Mouse (Mus musculus) gastrocnemius, postnatal 10 days (tissue): ENCODE data around the gene Alg9. TPM values are rescaled to one million over a fixed set of nuclear protein-coding genes. Genes with fewer than 3 reads are reported as not detected.

Experiments
- DNase-seq: peaks from one replicate; pipeline ENCODE4 v3.0.0; 2021; ENCODE audit warnings: mixed read lengths
- total RNA-seq, 2 experiments: library from RNA; stranded (reverse); gene quantifications; 2 replicates each; pipeline ENCODE4 v1.2.3; 2021

Gene Alg9
- total RNA-seq, 2 experiments from 2014 or later: 8.2 to 13.4 TPM

DNA sequence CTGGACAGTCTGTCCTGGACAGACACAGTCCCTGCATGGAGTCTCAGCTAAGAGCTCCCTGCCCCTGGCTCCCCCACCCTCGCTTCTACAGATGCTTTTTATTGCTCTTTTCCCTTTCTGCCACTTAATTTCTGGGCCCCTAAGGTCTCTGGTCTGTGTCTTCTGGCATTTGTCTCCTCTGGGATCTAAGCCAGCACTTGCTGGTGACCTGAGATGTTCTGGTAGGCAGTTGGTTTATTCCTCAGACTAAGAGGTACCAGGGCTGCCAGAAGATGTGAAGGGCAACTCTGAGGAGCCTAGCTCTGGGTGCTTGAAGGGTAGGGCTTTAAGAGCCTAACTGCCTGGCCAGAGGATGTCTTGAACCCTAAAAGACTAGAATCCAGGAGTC, 110.8 kb downstream of the Alg9 start:
- DNase-seq: no peak

DNA sequence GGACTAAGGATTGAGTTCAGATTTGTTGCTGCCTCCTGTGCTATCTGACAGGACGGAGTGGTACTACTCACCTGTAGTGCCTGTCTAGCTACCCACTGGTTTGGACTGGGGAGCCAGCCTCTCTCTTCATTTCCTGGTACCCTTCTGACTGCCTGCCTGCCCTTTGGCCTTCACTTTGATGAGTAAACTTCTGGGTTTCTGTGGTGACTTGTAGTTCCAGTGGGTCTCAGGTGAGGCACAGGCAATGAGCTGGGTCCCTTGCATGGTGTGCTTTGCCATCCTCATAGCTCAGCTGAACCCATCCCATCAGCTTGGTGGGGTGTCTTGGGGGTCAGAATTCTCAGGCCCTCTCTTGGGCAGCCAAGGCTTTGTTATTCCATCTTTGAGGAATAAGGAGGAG, 112.1 kb downstream of the Alg9 start:
- no peak for DNase-seq

GRCm38 (mm10) chr9:50887351-50887750, 112.5 kb downstream of the Alg9 start:
- DNase-seq: no peak

DNA sequence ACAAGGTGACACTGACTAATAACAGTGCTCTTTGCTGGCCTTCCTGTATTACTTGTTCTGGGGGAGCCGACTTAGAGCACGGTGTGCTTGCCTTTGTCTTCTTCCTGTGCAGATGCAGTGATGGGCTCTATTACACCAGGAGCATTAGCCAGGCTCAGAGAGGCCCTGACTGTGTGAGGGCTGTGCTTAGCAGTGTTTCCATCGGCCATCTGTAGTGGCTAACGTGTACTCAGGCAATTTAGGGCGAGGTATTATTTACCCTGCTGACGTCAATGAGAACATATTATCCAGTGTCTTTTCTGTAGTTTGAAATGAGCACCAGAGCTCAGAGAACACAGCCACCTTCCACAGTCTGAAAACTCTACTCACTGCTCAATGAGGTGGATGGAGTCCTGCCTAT, 114.4 kb downstream of the Alg9 start:
- DNase-seq: no peak

DNA sequence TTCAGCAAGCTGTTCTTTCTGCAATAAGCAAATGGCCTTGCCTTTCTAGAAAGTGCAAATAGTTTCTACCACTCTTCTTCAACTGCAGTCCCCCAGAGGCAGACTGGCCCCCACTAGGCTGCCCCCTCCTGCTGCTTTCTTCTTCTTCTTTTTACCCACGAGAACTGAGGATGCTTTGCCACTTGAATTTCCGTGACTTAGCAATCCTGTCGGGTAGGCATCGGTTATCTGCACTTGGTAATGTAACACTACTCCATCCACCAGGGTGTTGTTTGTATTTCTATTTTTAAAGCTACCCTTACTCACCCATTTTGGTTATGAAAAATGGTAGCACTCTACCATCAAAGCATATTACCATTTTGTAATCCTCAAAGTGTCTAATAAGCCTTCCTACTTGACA, 115.1 kb downstream of the Alg9 start:
- DNase-seq: no peak

- no peak for DNase-seq
Observed at GRCm38 (mm10) chr9:50890494-50891090, 115.8 kb downstream of the Alg9 start.

Other genes with a start within 250 kb of the Alg9 start
- 10 to 100 TPM; 19.0 to 19.3 TPM for gene Pts, start 246.3 kb upstream of the Alg9 start, total RNA-seq
- 1 to 10 TPM in 1 of 2 experiments, under 1 TPM in 1; 0.90 to 1.2 TPM for gene Il18, start 220.2 kb upstream of the Alg9 start, total RNA-seq
- under 1 TPM; 0.14 to 0.27 TPM for gene Bco2, start 219.8 kb upstream of the Alg9 start, total RNA-seq
- gene Tex12, start 213.7 kb upstream of the Alg9 start, total RNA-seq: not detected
- gene Sdhd, start 171.2 kb upstream of the Alg9 start, total RNA-seq: 100 to 1,000 TPM; 321 to 381 TPM
- gene Timm8b, start 171.1 kb upstream of the Alg9 start, total RNA-seq: 100 to 1,000 TPM; 140 to 148 TPM
- under 1 TPM; 0.27 to 0.42 TPM for gene Pih1d2, start 157.7 kb upstream of the Alg9 start, total RNA-seq
- gene Nkapd1, start 157.6 kb upstream of the Alg9 start, total RNA-seq: 10 to 100 TPM; 12.2 to 16.0 TPM
- 100 to 1,000 TPM; 196 to 235 TPM for gene Dlat, start 115.2 kb upstream of the Alg9 start, total RNA-seq
- 1 to 10 TPM; 6.2 to 9.3 TPM for gene Dixdc1, start 35.5 kb upstream of the Alg9 start, total RNA-seq
- gene 2310030G06Rik, start 28.5 kb upstream of the Alg9 start, total RNA-seq: 1 to 10 TPM; 1.8 to 2.2 TPM
- gene Cryab, start 23.7 kb upstream of the Alg9 start, total RNA-seq: 100 to 1,000 TPM; 667 to 687 TPM
- 100 to 1,000 TPM; 120 to 128 TPM for gene Hspb2, start 22.7 kb upstream of the Alg9 start, total RNA-seq
- 1 to 10 TPM; 4.0 to 4.9 TPM for gene Fdxacb1, start 6.8 kb upstream of the Alg9 start, total RNA-seq
- 10 to 100 TPM; 11.4 to 12.6 TPM for gene 1110032A03Rik, start 501 bp downstream of the Alg9 start, total RNA-seq
- 10 to 100 TPM in 1 of 2 experiments, 1 to 10 TPM in 1; 7.0 to 10.3 TPM for gene Ppp2r1b, start 70.3 kb downstream of the Alg9 start, total RNA-seq
- 10 to 100 TPM; 15.4 to 16.6 TPM for gene Sik2, start 234.1 kb downstream of the Alg9 start, total RNA-seq